Mouse (Mus musculus): ENCODE results near the gene Nbeal2. TPM values are rescaled to one million over a fixed set of nuclear protein-coding genes. Genes with fewer than 3 reads are reported as not detected.
"Not testable (repeated sequence)": the region's sequence is repeated elsewhere in the genome, so short reads cannot be mapped to it uniquely, and the experiment has no call there.

Nbeal2 gene
- polyA plus RNA-seq, 1 experiment from 2014 or later = 5.9 TPM

- Histone ChIP-seq H3K27me3 (replicated peaks; ENCODE audit: control insufficient read depth, insufficient read depth, low read length) (no peaks in the 10 kb centered on the region), H3K9ac (replicated peaks; ENCODE audit: low read depth, low read length) (no peak overlapping the region), H3K4me1 (replicated peaks; ENCODE audit: control insufficient read depth, insufficient read depth, low read length) (peaks cover 19% of the 10 kb centered on the region), H3K36me3 (ENCODE audit: control insufficient read depth, insufficient read depth) (no peaks in the 10 kb centered on the region), H3K4me3 (replicated peaks; ENCODE audit: low read length) (no peak overlapping the region), H3K4me2 (ENCODE audit: low read length) (no peak overlapping the region), H3K9me3 (ENCODE audit: control insufficient read depth, low read length) (no peaks in the 10 kb centered on the region), H3K27ac (ENCODE audit: low read length) (no peak overlapping the region)
- ATAC-seq = no peak
- 62% methylated on average over 5 of the region's 5 CpGs for WGBS
Measured at GRCm38 (mm10) chr9:110687061-110687460, 33.1 kb upstream of the Nbeal2 start.

GRCm38 (mm10) chr9:110686472-110686871 lies 32.5 kb upstream of the Nbeal2 start:
- Histone ChIP-seq H3K4me1 (replicated peaks; ENCODE audit: control insufficient read depth, insufficient read depth, low read length) (peaks cover 23% of the 10 kb centered on the region), H3K4me3 (replicated peaks; ENCODE audit: low read length) (no peak overlapping the region), H3K9me3 (ENCODE audit: control insufficient read depth, low read length) (no peaks in the 10 kb centered on the region), H3K9ac (replicated peaks; ENCODE audit: low read depth, low read length) (no peak overlapping the region), H3K27ac (ENCODE audit: low read length) (no peak overlapping the region), H3K27me3 (replicated peaks; ENCODE audit: control insufficient read depth, insufficient read depth, low read length) (no peaks in the 10 kb centered on the region), H3K36me3 (ENCODE audit: control insufficient read depth, insufficient read depth) (no peaks in the 10 kb centered on the region), H3K4me2 (ENCODE audit: low read length) (no peak overlapping the region)
- ATAC-seq = no peak
- 69% methylated on average over 3 of the region's 3 CpGs for WGBS

DNA sequence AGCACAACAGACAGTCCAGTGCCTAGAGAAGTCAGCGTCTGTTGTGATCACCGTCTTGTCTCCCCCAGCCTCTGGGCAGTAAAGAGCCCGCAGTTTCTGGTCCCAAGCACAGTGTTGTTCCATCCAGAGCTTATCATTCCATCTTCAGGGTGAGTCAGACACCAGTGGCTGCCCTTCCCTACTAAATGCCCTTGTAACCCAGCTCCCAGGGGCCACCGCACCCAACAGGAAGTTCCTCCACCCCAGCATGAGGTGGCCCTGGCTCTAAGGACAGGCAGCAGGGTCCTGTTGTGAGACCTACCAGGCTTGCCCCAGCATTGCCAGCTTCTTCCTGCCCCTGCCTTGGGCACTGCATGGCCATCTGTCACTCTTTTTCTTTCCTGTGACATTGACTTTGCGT lies 31.6 kb upstream of the Nbeal2 start:
- H3K4me3 ChIP-seq (replicated peaks; ENCODE audit: low read length) = no peak overlapping the region
- H3K27me3 ChIP-seq (replicated peaks; ENCODE audit: control insufficient read depth, insufficient read depth, low read length) = no peaks in the 10 kb centered on the region
- no peak overlapping the region for H3K4me2 ChIP-seq (ENCODE audit: low read length)
- H3K9ac ChIP-seq (replicated peaks; ENCODE audit: low read depth, low read length) = no peak overlapping the region
- ATAC-seq = no peak
- H3K36me3 ChIP-seq (ENCODE audit: control insufficient read depth, insufficient read depth) = no peaks in the 10 kb centered on the region
- peaks cover 23% of the 10 kb centered on the region for H3K4me1 ChIP-seq (replicated peaks; ENCODE audit: control insufficient read depth, insufficient read depth, low read length)
- no peak overlapping the region for H3K27ac ChIP-seq (ENCODE audit: low read length)
- no peaks in the 10 kb centered on the region for H3K9me3 ChIP-seq (ENCODE audit: control insufficient read depth, low read length)
- 79% methylated on average over 5 of the region's 5 CpGs for WGBS

- 79% methylated on average over 8 of the region's 8 CpGs for WGBS
- Histone ChIP-seq H3K27me3 (replicated peaks; ENCODE audit: control insufficient read depth, insufficient read depth, low read length) (no peaks in the 10 kb centered on the region), H3K4me1 (replicated peaks; ENCODE audit: control insufficient read depth, insufficient read depth, low read length) (peaks cover 23% of the 10 kb centered on the region), H3K9ac (replicated peaks; ENCODE audit: low read depth, low read length) (no peak overlapping the region), H3K36me3 (ENCODE audit: control insufficient read depth, insufficient read depth) (no peaks in the 10 kb centered on the region), H3K9me3 (ENCODE audit: control insufficient read depth, low read length) (no peaks in the 10 kb centered on the region), H3K4me2 (ENCODE audit: low read length) (no peak overlapping the region), H3K27ac (ENCODE audit: low read length) (no peak overlapping the region), H3K4me3 (replicated peaks; ENCODE audit: low read length) (no peak overlapping the region)
- no peak for ATAC-seq
Measured at GRCm38 (mm10) chr9:110685187-110685586, 31.2 kb upstream of the Nbeal2 start.

DNA sequence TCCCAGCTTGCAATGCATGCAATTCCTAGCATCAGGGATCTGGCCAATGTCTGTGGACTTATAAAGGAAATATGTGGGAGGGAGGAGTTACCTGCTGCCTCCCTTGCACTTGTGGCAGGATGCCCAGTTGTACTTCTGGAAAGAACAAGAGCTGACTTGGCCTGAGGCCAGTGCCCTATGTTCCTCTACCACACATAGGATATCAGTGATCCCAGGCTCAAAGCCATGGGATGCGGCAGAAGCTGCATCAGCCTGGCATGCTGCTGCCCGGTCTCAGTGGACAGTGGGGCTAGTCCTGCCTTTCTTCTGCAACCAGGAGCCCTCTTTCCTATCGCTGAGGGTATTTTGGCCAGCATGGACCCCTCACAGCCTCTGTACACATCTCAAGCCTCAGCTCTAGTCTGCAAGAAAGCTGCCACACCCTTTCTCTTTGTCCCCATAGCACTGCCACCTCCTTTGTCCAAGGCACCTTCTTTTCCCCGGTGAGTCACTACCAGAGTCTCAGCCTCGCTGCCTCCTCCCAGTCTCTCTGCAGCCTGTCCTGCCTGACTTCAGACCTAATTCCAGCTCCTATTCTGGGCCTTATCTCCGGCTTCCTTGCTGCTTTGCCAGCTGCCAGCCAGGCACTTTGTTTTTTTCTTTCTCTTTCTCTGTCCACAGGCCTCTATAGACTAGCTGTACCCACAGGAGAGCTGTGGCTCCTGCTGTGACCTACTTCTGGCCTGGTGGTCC lies 30.3 kb upstream of the Nbeal2 start:
- Histone ChIP-seq H3K4me2 (ENCODE audit: low read length) (no peak overlapping the region), H3K36me3 (ENCODE audit: control insufficient read depth, insufficient read depth) (no peaks in the 10 kb centered on the region), H3K27me3 (replicated peaks; ENCODE audit: control insufficient read depth, insufficient read depth, low read length) (no peaks in the 10 kb centered on the region), H3K4me1 (replicated peaks; ENCODE audit: control insufficient read depth, insufficient read depth, low read length) (peaks cover 23% of the 10 kb centered on the region), H3K27ac (ENCODE audit: low read length) (peak overlapping the region; percentile 64), H3K9me3 (ENCODE audit: control insufficient read depth, low read length) (no peaks in the 10 kb centered on the region), H3K9ac (replicated peaks; ENCODE audit: low read depth, low read length) (peak overlapping the region; percentile 35), H3K4me3 (replicated peaks; ENCODE audit: low read length) (no peak overlapping the region)
- ATAC-seq = peak; percentile 22; the same call in 1 of the 2 replicates
- WGBS = 29% methylated on average over 6 of the region's 6 CpGs

- Histone ChIP-seq H3K4me2 (ENCODE audit: low read length) (no peak overlapping the region), H3K36me3 (ENCODE audit: control insufficient read depth, insufficient read depth) (no peaks in the 10 kb centered on the region), H3K4me3 (replicated peaks; ENCODE audit: low read length) (no peak overlapping the region), H3K9me3 (ENCODE audit: control insufficient read depth, low read length) (no peaks in the 10 kb centered on the region), H3K27me3 (replicated peaks; ENCODE audit: control insufficient read depth, insufficient read depth, low read length) (no peaks in the 10 kb centered on the region), H3K4me1 (replicated peaks; ENCODE audit: control insufficient read depth, insufficient read depth, low read length) (peaks cover 23% of the 10 kb centered on the region), H3K9ac (replicated peaks; ENCODE audit: low read depth, low read length) (no peak overlapping the region; the same call in 1 of the 2 replicates), H3K27ac (ENCODE audit: low read length) (peak overlapping the region; percentile 64; the same call in 1 of the 2 replicates)
- 26% methylated on average over 4 of the region's 4 CpGs for WGBS
- no peak for ATAC-seq
Measured at GRCm38 (mm10) chr9:110683574-110684099, 29.7 kb upstream of the Nbeal2 start.

- H3K9ac ChIP-seq (replicated peaks; ENCODE audit: low read depth, low read length); ATAC-seq; H3K4me2 ChIP-seq (ENCODE audit: low read length); H3K27me3 ChIP-seq (replicated peaks; ENCODE audit: control insufficient read depth, insufficient read depth, low read length); H3K4me3 ChIP-seq (replicated peaks; ENCODE audit: low read length); H3K36me3 ChIP-seq (ENCODE audit: control insufficient read depth, insufficient read depth); H3K27ac ChIP-seq (ENCODE audit: low read length); H3K9me3 ChIP-seq (ENCODE audit: control insufficient read depth, low read length): not testable (repeated sequence)
- 95% methylated on average over 2 of the region's 3 CpGs for WGBS
- peaks cover 23% of the 10 kb centered on the region for H3K4me1 ChIP-seq (replicated peaks; ENCODE audit: control insufficient read depth, insufficient read depth, low read length)
Measured at GRCm38 (mm10) chr9:110682697-110683096, 28.7 kb upstream of the Nbeal2 start.

DNA sequence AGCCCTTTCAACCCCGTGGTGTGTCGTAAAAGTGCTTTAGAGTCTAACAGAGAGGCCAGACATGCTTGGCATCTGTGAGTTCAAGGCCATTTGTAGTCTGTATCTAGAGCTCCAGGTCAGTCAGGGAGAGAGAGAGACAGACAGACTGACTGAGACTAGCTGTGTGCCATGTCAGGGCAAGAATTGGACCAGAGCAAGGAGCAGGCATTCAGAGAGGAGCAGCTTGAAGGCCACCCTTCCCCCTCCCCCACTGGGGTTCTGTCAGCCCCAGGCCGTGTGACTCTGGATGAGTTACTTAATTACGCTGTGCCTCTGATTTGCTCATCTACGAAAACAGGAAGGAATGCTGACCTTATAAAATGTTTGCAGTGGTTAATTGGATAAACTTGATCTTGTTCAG lies 28.3 kb upstream of the Nbeal2 start:
- Histone ChIP-seq H3K4me2 (ENCODE audit: low read length) (no peak overlapping the region), H3K36me3 (ENCODE audit: control insufficient read depth, insufficient read depth) (no peaks in the 10 kb centered on the region), H3K4me1 (replicated peaks; ENCODE audit: control insufficient read depth, insufficient read depth, low read length) (peaks cover 23% of the 10 kb centered on the region), H3K27ac (ENCODE audit: low read length) (peak overlapping the region; percentile 29; the same call in 1 of the 2 replicates), H3K9ac (replicated peaks; ENCODE audit: low read depth, low read length) (no peak overlapping the region), H3K27me3 (replicated peaks; ENCODE audit: control insufficient read depth, insufficient read depth, low read length) (no peaks in the 10 kb centered on the region), H3K9me3 (ENCODE audit: control insufficient read depth, low read length) (no peaks in the 10 kb centered on the region), H3K4me3 (replicated peaks; ENCODE audit: low read length) (no peak overlapping the region)
- ATAC-seq = 0 out of 2 replicates have a peak, but pooled peaks have one; percentile 6
- 39% methylated on average over 5 of the region's 5 CpGs for WGBS

GRCm38 (mm10) chr9:110681817-110682216 lies 27.9 kb upstream of the Nbeal2 start:
- Histone ChIP-seq H3K27ac (ENCODE audit: low read length) (peak overlapping the region; percentile 49; the same call in 1 of the 2 replicates), H3K4me2 (ENCODE audit: low read length) (no peak overlapping the region), H3K9ac (replicated peaks; ENCODE audit: low read depth, low read length) (no peak overlapping the region), H3K9me3 (ENCODE audit: control insufficient read depth, low read length) (no peaks in the 10 kb centered on the region), H3K4me3 (replicated peaks; ENCODE audit: low read length) (no peak overlapping the region), H3K27me3 (replicated peaks; ENCODE audit: control insufficient read depth, insufficient read depth, low read length) (no peaks in the 10 kb centered on the region), H3K36me3 (ENCODE audit: control insufficient read depth, insufficient read depth) (no peaks in the 10 kb centered on the region), H3K4me1 (replicated peaks; ENCODE audit: control insufficient read depth, insufficient read depth, low read length) (peaks cover 23% of the 10 kb centered on the region)
- WGBS = 31% methylated on average over 9 of the region's 9 CpGs
- peak; percentile 83 for ATAC-seq
